Mouse (Mus musculus) embryonic facial prominence, embryonic 15.5 days (tissue): Measurements from ENCODE around the gene Gm45623. TPM values are rescaled to one million over a fixed set of nuclear protein-coding genes. Genes with fewer than 3 reads are reported as not detected.

Experiments
- ATAC-seq: fragments of 200-750 bp; cut with Nextera tagmentation; 2 replicates; pipeline ENCODE4 v1.8.0; 2017; ENCODE audit warnings: low read depth, moderate TSS enrichment; ENCODE audit not compliant: insufficient number of reproducible peaks, low FRiP score, low TSS enrichment
- H3K27ac ChIP-seq: fragments of 300-500 bp; sonication (generic); replicated peaks from 2 replicates; pipeline ENCODE4 v1.5.1; 2015; ENCODE audit warnings: mild to moderate bottlenecking, inconsistent platforms
- H3K27me3 ChIP-seq: fragments of 300-500 bp; sonication (generic); 2 replicates; pipeline ENCODE4 v1.6.1; 2015; ENCODE audit warnings: inconsistent platforms
- H3K36me3 ChIP-seq: fragments of 300-500 bp; sonication (generic); 2 replicates; pipeline ENCODE4 v1.6.1; 2015; ENCODE audit warnings: mild to moderate bottlenecking, inconsistent platforms
- H3K4me1 ChIP-seq: fragments of 300-500 bp; sonication (generic); 2 replicates; pipeline ENCODE4 v1.6.1; 2015; ENCODE audit warnings: inconsistent platforms
- H3K4me2 ChIP-seq: fragments of 300-500 bp; sonication (generic); replicated peaks from 2 replicates; pipeline ENCODE4 v1.6.1; 2015; ENCODE audit warnings: mild to moderate bottlenecking, inconsistent platforms
- H3K4me3 ChIP-seq: fragments of 300-500 bp; sonication (generic); replicated peaks from 2 replicates; pipeline ENCODE4 v1.5.1; 2015; ENCODE audit warnings: mild to moderate bottlenecking, inconsistent platforms
- H3K9ac ChIP-seq: fragments of 300-500 bp; sonication (generic); 2 replicates; pipeline ENCODE4 v1.6.1; 2015; ENCODE audit warnings: inconsistent platforms
- H3K9me3 ChIP-seq: fragments of 300-500 bp; sonication (generic); replicated peaks from 2 replicates; pipeline ENCODE4 v1.6.1; 2016; ENCODE audit warnings: inconsistent platforms
- WGBS: fragments of 180-500 bp; shearing (Covaris S2); methylation state at CpG from one replicate; pipeline ENCODE4 v1.1.7; 2015; 5-methylcytosine and 5-hydroxymethylcytosine counted together
- polyA plus RNA-seq: library from polyadenylated mRNA; unstranded; fragments of >200 nt; fragmentation: Nextera tagmentation; extraction: Ambion mirVana; gene quantifications from 2 replicates; pipeline ENCODE4 v1.2.1, GENCODE M21; 2015

The Gm45623 gene
- polyA plus RNA-seq, 1 experiment from 2014 or later, result 0.99 TPM

GRCm38 (mm10) chr13:56726551-56726950 lies 27.1 kb downstream of the Gm45623 start:
- Histone ChIP-seq H3K36me3 (peaks cover 63% of the 10 kb centered on the region), H3K9me3 (no peaks in the 10 kb centered on the region), H3K4me2 (no peak overlapping the region), H3K4me1 (no peaks in the 10 kb centered on the region), H3K4me3 (no peak overlapping the region), H3K9ac (no peak overlapping the region), H3K27me3 (no peaks in the 10 kb centered on the region), H3K27ac (no peak overlapping the region)
- WGBS, result 88% methylated on average over 4 of the region's 4 CpGs
- ATAC-seq, result no peak

GRCm38 (mm10) chr13:56712221-56712620 lies 41.4 kb downstream of the Gm45623 start:
- Histone ChIP-seq H3K36me3 (peaks cover 11% of the 10 kb centered on the region; the same call in 1 of the 2 replicates), H3K4me2 (no peak overlapping the region), H3K27me3 (no peaks in the 10 kb centered on the region), H3K27ac (no peak overlapping the region), H3K9ac (no peak overlapping the region), H3K4me1 (peaks cover 15% of the 10 kb centered on the region), H3K4me3 (no peak overlapping the region), H3K9me3 (no peaks in the 10 kb centered on the region)
- WGBS, result 94% methylated on average over 2 of the region's 2 CpGs
- no peak for ATAC-seq

GRCm38 (mm10) chr13:56710620-56711019 lies 43.0 kb downstream of the Gm45623 start:
- Histone ChIP-seq H3K4me3 (no peak overlapping the region), H3K4me2 (no peak overlapping the region), H3K4me1 (peaks cover 24% of the 10 kb centered on the region), H3K27me3 (no peaks in the 10 kb centered on the region), H3K9me3 (no peaks in the 10 kb centered on the region), H3K9ac (no peak overlapping the region), H3K36me3 (peaks cover 11% of the 10 kb centered on the region; the same call in 1 of the 2 replicates), H3K27ac (no peak overlapping the region)
- no peak for ATAC-seq
- 72% methylated on average over 2 of the region's 2 CpGs for WGBS

- H3K4me1 ChIP-seq, result peaks cover 40% of the 10 kb centered on the region
- H3K9ac ChIP-seq, result no peak overlapping the region
- H3K27me3 ChIP-seq, result no peaks in the 10 kb centered on the region
- H3K4me2 ChIP-seq, result no peak overlapping the region
- H3K4me3 ChIP-seq, result no peak overlapping the region
- ATAC-seq, result no peak
- WGBS, result 56% methylated on average over 4 of the region's 4 CpGs
- H3K36me3 ChIP-seq, result peaks cover 10% of the 10 kb centered on the region; the same call in 1 of the 2 replicates
- no peak overlapping the region for H3K27ac ChIP-seq
- H3K9me3 ChIP-seq, result no peaks in the 10 kb centered on the region
These were observed 46.0 kb downstream of the Gm45623 start for GRCm38 (mm10) chr13:56707606-56708005.

- WGBS, result 92% methylated on average over 4 of the region's 4 CpGs
- no peak for ATAC-seq
- peaks cover 5% of the 10 kb centered on the region; the same call in 1 of the 2 replicates for H3K36me3 ChIP-seq
- H3K4me1 ChIP-seq, result peaks cover 45% of the 10 kb centered on the region
- H3K9me3 ChIP-seq, result no peaks in the 10 kb centered on the region
- H3K27me3 ChIP-seq, result no peaks in the 10 kb centered on the region
- no peak overlapping the region for H3K27ac ChIP-seq
- H3K4me3 ChIP-seq, result no peak overlapping the region
- no peak overlapping the region for H3K9ac ChIP-seq
- H3K4me2 ChIP-seq, result no peak overlapping the region
These were observed 46.5 kb downstream of the Gm45623 start for GRCm38 (mm10) chr13:56707111-56707510.

GRCm38 (mm10) chr13:56704596-56704995 lies 49.0 kb downstream of the Gm45623 start:
- no peak for ATAC-seq
- no peaks in the 10 kb centered on the region for H3K9me3 ChIP-seq
- H3K4me3 ChIP-seq, result peak overlapping the region; percentile 74
- H3K36me3 ChIP-seq, result 0 out of 2 replicates have a peak, but pooled peaks cover 4% of the 10 kb centered on the region
- H3K27me3 ChIP-seq, result no peaks in the 10 kb centered on the region
- WGBS, result 53% methylated on average over 2 of the region's 2 CpGs
- H3K9ac ChIP-seq, result 0 out of 2 replicates have a peak overlapping the region, but pooled peaks have one; percentile 2
- peak overlapping the region; percentile 61 for H3K4me2 ChIP-seq
- H3K27ac ChIP-seq, result no peak overlapping the region; the same call in 1 of the 2 replicates
- H3K4me1 ChIP-seq, result peaks cover 43% of the 10 kb centered on the region

- peak; percentile 27; the same call in 1 of the 2 replicates for ATAC-seq
- Histone ChIP-seq H3K27me3 (no peaks in the 10 kb centered on the region), H3K4me1 (peaks cover 45% of the 10 kb centered on the region)
These were observed 49.7 kb downstream of the Gm45623 start for GRCm38 (mm10) chr13:56703871-56704321.

GRCm38 (mm10) chr13:56703222-56703870 lies 50.3 kb downstream of the Gm45623 start:
- Histone ChIP-seq H3K4me3 (peak overlapping the region; percentile 74), H3K4me1 (peaks cover 50% of the 10 kb centered on the region), H3K27ac (peak overlapping the region; percentile 98), H3K4me2 (peak overlapping the region; percentile 61), H3K9ac (peak overlapping the region; percentile 92), H3K9me3 (no peaks in the 10 kb centered on the region), H3K27me3 (no peaks in the 10 kb centered on the region), H3K36me3 (no peaks in the 10 kb centered on the region)
- peak; percentile 79 for ATAC-seq
- 0% methylated on average over 62 of the region's 80 CpGs for WGBS

More at GRCm38 (mm10) chr13:56703871-56704321, 49.7 kb downstream of the Gm45623 start:
- H3K9ac ChIP-seq, result peak overlapping the region; percentile 92
- H3K9me3 ChIP-seq, result no peaks in the 10 kb centered on the region
- H3K27ac ChIP-seq, result peak overlapping the region; percentile 98
- peak overlapping the region; percentile 61 for H3K4me2 ChIP-seq
- under 1% methylated on average over 11 of the region's 11 CpGs for WGBS
- H3K36me3 ChIP-seq, result no peaks in the 10 kb centered on the region
- H3K4me3 ChIP-seq, result peak overlapping the region; percentile 74

- peak within 1 kb of the TSS; percentile 74 for H3K4me3 ChIP-seq
- H3K9ac ChIP-seq, result peak within 1 kb of the TSS; percentile 92
- peak within 1 kb of the TSS; percentile 61 for H3K4me2 ChIP-seq
- no peaks in the 10 kb centered on the region for H3K36me3 ChIP-seq
- peaks cover 51% of the 10 kb centered on the region for H3K4me1 ChIP-seq
- H3K9me3 ChIP-seq, result no peaks in the 10 kb centered on the region
- WGBS, result under 1% methylated on average over 58 of the region's 62 CpGs
- peak; percentile 87 for ATAC-seq
- peak within 1 kb of the TSS; percentile 98 for H3K27ac ChIP-seq
- no peaks in the 10 kb centered on the region for H3K27me3 ChIP-seq
These were observed 51.0 kb downstream of the Gm45623 start, which contains the start of gene Smad5 for GRCm38 (mm10) chr13:56702469-56703221. Smad5 (plus strand) TSS chr13:56703010.
